Mouse (Mus musculus) yolk sac, embryonic 10.5 days (tissue): ENCODE results near the gene Hist1h2ak.

ENCODE experiments used
- DNase-seq: peaks from one replicate; pipeline ENCODE4 v3.0.0-alpha.2; 2017; ENCODE audit warnings: low spot score

Gene Hist1h2ak

DNA sequence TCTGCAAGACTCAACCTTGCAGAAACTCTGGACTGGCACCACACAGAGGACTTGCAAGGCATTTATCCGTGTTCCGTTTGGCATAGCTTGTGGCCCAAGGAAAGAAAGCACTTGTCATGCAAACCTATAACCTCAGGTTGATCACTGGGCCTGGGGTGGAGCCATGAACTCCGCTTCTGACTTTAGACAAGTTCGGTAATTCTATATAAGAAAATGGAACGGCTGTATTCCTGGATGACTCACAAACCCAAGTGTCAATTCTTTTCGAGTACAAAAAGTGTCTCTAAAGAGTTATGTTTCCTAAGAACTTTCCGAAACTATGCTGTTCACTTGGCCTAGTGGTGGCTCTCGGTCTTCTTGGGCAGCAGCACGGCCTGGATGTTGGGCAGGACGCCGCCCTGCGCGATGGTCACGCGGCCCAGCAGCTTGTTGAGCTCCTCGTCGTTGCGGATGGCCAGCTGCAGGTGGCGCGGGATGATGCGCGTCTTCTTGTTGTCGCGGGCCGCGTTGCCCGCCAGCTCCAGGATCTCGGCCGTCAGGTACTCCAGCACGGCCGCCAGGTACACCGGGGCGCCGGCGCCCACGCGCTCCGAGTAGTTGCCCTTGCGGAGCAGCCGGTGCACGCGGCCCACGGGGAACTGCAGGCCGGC is 32.4 kb downstream of the Hist1h2ak start:
- peak; percentile 48 for DNase-seq

DNA sequence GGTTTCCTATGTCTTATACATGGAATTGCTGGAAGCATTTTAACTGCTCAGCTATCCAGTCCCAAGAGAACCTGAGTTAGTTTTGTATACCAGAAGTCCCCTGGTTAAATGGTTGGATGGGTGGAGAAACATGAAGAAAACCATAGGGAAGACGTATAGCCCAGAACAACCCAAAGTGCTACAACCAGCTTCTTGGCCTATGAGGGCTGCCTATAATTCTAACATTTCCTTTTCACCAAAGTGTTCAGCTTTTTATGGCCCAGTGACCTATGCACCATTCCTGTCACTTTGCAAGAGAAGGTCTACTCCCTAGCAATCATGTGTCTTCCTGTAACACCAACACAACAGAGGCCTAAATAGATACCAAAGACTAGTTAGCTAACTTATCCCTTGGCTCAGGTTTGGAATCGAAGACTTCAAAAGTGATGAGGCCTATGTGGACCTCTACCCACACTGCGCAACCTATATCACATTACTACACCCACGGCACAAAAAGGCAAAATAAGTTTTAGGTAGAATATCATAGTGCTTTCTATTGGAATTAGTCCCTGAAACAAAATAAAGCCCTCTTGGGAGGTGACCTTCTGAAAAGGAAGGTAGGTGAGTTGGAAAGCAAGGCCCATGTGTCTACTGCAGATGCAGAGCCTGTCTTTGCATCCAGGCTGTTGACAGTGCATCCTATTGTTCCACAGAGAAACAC is 35.1 kb downstream of the Hist1h2ak start:
- peak; percentile 70 for DNase-seq

- peak; percentile 95 for DNase-seq
Observed at GRCm38 (mm10) chr13:21717397-21718357, 36.0 kb downstream of the Hist1h2ak start, which contains the start of gene Hist1h3h. Gene Hist1h3h (plus strand): TSS chr13:21717659.

GRCm38 (mm10) chr13:21716540-21717391 is 36.9 kb downstream of the Hist1h2ak start:
- DNase-seq = peak; percentile 77

GRCm38 (mm10) chr13:21715864-21716539 is 37.6 kb downstream of the Hist1h2ak start, which contains the start of the genes Hist1h2bl and Hist1h2ai:
Gene Hist1h2bl (minus strand): TSS chr13:21716143.
Gene Hist1h2ai (plus strand): TSS chr13:21716422.
- DNase-seq = peak; percentile 96

- peak; percentile 62 for DNase-seq
Observed at GRCm38 (mm10) chr13:21715131-21715863, 38.3 kb downstream of the Hist1h2ak start.

DNA sequence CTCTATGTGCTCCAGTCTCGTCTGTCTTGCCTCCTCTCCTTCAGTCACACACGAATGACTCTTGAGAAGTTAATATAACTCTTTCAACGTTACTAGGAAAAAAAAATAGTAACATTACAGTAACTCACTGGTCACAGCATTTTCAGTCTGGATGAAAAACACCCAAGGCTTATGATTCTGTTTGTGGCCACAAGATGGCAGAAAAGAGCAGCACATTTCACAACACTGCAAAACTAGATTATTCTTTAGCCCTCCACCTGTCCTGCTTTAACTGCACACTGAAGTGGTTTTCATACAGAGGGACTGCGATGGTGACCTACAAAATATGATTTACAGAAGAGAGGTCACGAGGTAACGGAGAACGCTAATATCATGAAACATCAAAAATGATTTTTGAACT is 38.9 kb downstream of the Hist1h2ak start:
- peak; percentile 64 for DNase-seq

DNA sequence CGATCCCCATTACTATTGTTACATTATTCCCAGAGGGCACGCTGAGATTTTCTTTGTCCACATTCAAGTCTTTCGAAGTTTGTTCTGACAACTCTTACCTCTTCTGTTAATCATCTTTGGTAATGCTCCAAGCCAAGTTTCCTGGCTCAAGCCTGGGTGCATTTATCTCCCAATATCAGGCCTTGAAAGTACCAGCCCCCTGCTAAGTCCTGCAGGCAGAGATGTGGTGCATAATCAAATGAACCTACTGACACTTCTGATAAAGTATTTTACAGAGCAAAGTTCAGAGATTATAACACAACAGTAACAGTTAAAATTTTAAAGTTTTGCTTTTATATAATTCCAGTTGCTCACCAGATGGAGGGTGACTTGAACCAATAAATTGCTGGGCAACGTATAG is 41.9 kb downstream of the Hist1h2ak start:
- no peak for DNase-seq

- peak; percentile 81 for DNase-seq
Observed at GRCm38 (mm10) chr13:21710821-21711525, 42.7 kb downstream of the Hist1h2ak start.

DNA sequence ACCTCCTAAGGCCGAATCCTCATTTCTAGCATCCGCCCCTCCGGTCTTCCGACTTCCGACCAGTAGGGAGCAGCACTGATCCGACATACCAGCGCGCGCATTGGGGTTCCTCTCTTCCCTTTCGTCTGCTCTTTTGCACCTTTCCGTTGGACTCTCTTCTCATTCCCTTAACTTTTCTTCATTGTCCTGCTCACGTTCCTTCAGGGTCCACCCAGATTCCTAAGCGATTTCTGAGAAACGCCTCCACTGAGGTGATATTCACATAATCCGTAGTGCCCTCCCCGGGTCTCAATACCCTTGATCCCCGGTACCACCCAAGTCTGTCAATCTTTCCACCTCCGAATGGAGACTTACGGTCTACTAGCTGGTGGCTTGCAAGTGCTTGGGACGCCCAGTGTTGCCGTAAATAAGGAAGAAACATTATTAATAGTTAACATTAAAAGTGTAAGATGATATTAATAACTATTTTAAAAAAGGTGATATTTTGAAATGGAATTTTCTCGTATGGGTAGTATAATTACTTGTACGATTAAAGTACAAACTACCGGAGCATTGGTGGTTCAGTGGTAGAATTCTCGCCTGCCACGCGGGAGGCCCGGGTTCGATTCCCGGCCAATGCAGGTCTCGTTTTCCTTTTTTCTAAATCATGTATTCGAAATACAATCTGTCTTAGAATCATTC is 43.5 kb downstream of the Hist1h2ak start:
- DNase-seq = peak; percentile 89

GRCm38 (mm10) chr13:21706669-21707068 is 47.0 kb downstream of the Hist1h2ak start:
- DNase-seq = no peak
